Mouse (Mus musculus) fat pad, adult 2 months (tissue): ENCODE measurements around the gene Sirt2.

ENCODE experiments used
- DNase-seq: peaks from one replicate; pipeline ENCODE4 v3.0.0-alpha.2; 2011; ENCODE audit warnings: low read depth, low spot score; ENCODE audit errors: extremely low read depth

The Sirt2 gene

DNA sequence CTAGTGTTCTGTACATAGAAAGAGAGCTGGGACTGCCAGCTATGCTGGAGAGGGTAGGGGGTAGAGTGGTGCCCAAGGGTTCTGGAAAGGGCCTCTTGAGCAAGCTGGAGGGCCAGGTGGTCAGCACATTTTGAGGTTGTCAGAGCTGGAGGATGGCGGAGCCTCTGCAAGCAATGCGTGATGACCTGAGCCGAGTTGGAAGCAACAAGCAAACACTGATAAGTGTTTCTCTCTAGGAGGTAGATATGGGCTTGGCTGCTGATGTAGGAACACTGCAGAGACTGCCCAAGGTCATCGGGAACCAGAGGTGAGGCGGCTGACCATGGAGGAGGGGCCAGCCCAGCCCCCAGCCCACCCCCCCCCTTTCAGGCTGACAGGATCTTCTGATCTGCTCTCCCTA is 64.4 kb downstream of the Sirt2 start:
- DNase-seq = no peak

DNA sequence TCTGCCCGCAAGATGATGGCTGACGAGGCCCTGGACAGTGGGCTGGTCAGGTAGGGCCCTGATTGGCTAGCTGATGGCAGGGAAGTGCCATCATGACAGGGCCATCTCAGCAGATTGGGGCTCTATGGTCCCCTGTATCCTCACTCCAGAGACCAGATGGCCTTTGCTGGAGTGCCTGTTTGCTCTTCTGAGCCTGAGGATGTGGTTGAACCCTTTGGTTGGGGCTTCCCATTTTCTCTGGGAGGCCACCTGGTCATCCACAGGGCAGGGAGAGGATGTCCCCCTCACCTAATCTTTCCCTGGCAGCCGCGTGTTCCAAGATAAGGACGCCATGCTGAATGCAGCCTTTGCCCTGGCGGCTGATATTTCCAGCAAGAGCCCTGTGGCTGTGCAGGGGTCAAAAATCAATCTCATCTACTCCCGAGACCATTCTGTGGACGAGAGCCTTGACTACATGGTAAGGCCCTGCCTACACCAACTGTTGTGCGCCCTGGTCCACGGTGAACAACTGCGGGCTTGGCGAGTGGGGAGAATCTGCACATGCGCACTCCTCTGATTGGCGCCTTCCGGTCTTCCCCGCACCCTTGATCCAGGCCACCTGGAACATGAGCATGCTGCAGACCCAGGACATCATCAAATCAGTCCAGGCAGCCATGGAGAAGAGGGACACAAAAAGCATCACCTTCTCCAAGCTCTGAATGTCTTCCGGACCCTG is 65.0 kb downstream of the Sirt2 start:
- DNase-seq = no peak

DNA sequence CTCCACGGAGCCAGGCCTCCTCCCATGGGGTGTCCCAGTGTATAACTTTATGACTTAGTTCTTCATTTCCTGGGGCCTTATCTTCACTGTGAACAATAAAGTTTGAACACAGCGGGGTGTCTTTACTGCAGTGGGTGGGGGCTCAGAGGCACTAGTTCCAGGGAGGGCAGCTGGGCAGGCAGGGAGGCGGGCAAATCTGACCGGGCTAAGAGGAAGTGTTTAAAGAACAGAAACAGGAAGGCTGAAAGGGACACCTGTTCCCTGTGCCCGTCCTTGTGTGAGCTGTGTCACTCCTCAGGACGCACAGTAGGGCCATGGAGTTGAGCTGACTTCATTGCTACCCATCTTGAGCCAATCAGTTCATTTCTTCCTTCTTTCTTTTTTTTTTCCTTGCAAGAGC is 65.6 kb downstream of the Sirt2 start:
- DNase-seq = no peak

DNA sequence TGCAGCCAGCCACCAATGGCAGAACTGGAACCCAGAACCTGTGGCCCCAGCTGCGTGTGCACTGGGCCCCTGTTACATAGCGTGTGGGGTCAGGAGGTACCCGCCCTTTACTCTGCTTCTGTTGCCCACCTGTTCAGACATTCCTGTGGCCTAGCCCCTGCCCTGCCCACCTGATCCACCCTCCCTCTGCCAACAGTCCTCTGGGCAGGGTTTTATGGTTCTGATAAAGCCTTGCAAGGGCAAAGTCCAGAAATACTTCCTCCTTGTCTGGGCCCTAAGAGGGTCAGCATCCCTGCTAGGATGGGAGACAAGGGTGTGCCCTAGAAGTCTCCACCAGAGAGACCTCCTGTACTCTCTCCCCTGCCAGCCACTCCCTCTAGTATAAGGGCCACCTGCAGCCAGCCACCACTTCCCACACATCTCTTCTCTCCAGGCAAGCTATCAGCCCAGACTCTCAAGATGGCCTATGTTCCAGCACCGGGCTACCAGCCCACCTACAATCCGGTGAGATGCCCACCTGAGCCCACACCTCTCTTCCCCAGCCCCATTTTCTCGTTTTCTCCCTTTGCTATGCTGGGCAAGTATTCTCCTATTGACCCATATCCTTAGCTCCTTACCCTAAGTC is 67.3 kb downstream of the Sirt2 start, which contains the start of gene Lgals4:
Gene Lgals4 (plus strand): TSS at position 132 of the 625 bp plus-strand sequence.
- no peak for DNase-seq

DNA sequence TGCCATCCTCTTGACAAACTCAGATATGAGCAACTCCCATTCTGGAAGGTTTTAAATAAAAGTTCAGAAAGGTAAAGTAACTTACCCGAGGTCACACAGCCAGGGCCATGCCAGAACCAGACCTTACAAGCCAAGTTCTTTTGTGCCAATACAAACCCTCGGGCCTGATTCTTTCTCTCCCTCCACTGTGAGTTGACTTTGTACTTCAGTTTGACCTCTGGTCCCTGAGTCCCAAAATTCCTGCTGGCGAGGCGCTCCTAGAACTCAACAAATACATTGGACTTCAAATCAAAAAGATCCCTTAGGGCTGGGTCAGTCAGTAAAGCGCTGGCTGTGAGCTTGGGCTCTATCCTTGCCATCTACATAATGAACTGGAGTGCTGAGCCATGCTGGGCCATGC is 70.4 kb downstream of the Sirt2 start:
- DNase-seq = no peak
